Mouse (Mus musculus): ENCODE measurements around the gene Lrrc4.

DNA sequence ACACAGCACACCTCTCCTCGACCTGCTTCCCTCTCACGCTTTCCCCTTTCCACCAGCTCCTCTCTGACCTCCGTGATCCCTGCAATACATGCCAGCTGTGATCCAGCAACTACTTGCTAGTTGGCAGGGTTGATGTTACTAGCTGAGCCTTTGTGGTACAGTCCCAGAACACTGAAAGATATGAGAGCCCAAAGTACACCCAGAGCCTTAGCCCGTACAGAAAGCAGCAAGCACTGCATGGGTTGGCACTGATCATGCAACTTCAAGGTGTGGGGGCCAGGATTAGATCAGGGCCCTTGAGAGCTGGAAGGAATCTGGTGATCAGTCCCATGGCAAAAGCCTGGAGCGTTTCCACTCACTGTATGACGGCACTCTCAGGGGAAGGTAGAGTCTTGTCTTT, 16.1 kb upstream of the Lrrc4 start:
- no peak for TF ChIP-seq POLR2A (IDR thresholded peaks at IDR 0.05; ENCODE audit: borderline replicate concordance, control insufficient read depth, low read depth, low read length)
- no peak for TF ChIP-seq CTCF (IDR thresholded peaks at IDR 0.05; ENCODE audit: control insufficient read depth, insufficient read depth, low read length)
